Mouse (Mus musculus) olfactory bulb, adult 2 months (tissue): ENCODE data around the gene 4930523C07Rik. TPM values are rescaled to one million over a fixed set of nuclear protein-coding genes. Genes with fewer than 3 reads are reported as not detected.

ENCODE experiments used
- H3K27ac ChIP-seq: fragments of 200-500 bp; 2 replicates; pipeline ENCODE4 v1.5.1; 2012; ENCODE audit warnings: low read depth, low read length; ENCODE audit not compliant: insufficient read depth
- H3K4me1 ChIP-seq: fragments of 200-500 bp; 2 replicates; pipeline ENCODE4 v1.6.1; 2012; ENCODE audit warnings: low read length; ENCODE audit not compliant: control insufficient read depth, insufficient read depth
- H3K4me3 ChIP-seq: fragments of 200-500 bp; 2 replicates; pipeline ENCODE4 v1.5.1; 2012; ENCODE audit warnings: mild to moderate bottlenecking, low read depth, low read length, moderate library complexity; ENCODE audit not compliant: insufficient read depth
- CTCF ChIP-seq: fragments of 200-500 bp; IDR thresholded peaks from 2 replicates; pipeline ENCODE4 v1.5.1; 2012; ENCODE audit warnings: low read depth, mild to moderate bottlenecking, low read length, moderate library complexity; ENCODE audit not compliant: insufficient read depth
- POLR2A ChIP-seq: fragments of 200-500 bp; IDR thresholded peaks from 2 replicates; pipeline ENCODE4 v1.6.1; 2012; ENCODE audit warnings: mild to moderate bottlenecking, low read depth, low read length, moderate library complexity; ENCODE audit not compliant: insufficient read depth
- WGBS: fragments of 180-500 bp; shearing (Covaris S2); methylation state at CpG from one replicate; pipeline ENCODE4 v1.1.7; 2018; 5-methylcytosine and 5-hydroxymethylcytosine counted together
- polyA plus RNA-seq: library from polyadenylated mRNA; stranded (reverse); fragments of >200 nt; gene quantifications from 2 replicates; pipeline ENCODE4 v1.2.4, GENCODE M21; 2012; ENCODE audit warnings: low replicate concordance; ENCODE audit not compliant: missing spikeins, insufficient read depth, insufficient read length

4930523C07Rik gene
- polyA plus RNA-seq, 1 experiment: not detected

GRCm38 (mm10) chr1:160078882-160079661, 34.9 kb downstream of the 4930523C07Rik start:
- H3K27ac ChIP-seq: no peak overlapping the region
- no peak for TF ChIP-seq POLR2A
- no peak for TF ChIP-seq CTCF
- H3K4me3 ChIP-seq: no peak overlapping the region
- no peaks in the 10 kb centered on the region for H3K4me1 ChIP-seq
- 66% methylated on average over 14 of the region's 14 CpGs for WGBS

GRCm38 (mm10) chr1:160080800-160081436, 36.7 kb downstream of the 4930523C07Rik start:
- WGBS: 25% methylated on average over 2 of the region's 2 CpGs
- TF ChIP-seq CTCF (0 out of 2 replicates have a peak, but pooled peaks have one; percentile 35), POLR2A (no peak)
- H3K4me3 ChIP-seq: no peak overlapping the region
- H3K27ac ChIP-seq: no peak overlapping the region
- H3K4me1 ChIP-seq: no peaks in the 10 kb centered on the region

- 90% methylated on average over 1 of the region's 1 CpGs for WGBS
- Histone ChIP-seq H3K4me3 (no peak overlapping the region), H3K4me1 (no peaks in the 10 kb centered on the region), H3K27ac (no peak overlapping the region)
- TF ChIP-seq POLR2A: no peak
- TF ChIP-seq CTCF: no peak
Measured at GRCm38 (mm10) chr1:160082647-160083046, 38.5 kb downstream of the 4930523C07Rik start.

GRCm38 (mm10) chr1:160084239-160084638, 40.1 kb downstream of the 4930523C07Rik start:
- no peak overlapping the region for H3K4me3 ChIP-seq
- WGBS: 88% methylated on average over 1 of the region's 1 CpGs
- no peak overlapping the region for H3K27ac ChIP-seq
- no peaks in the 10 kb centered on the region for H3K4me1 ChIP-seq
- TF ChIP-seq CTCF (no peak), POLR2A (no peak)

- Histone ChIP-seq H3K27ac (no peak overlapping the region), H3K4me1 (no peaks in the 10 kb centered on the region), H3K4me3 (no peak overlapping the region)
- WGBS: 90% methylated on average over 2 of the region's 2 CpGs
- TF ChIP-seq CTCF (no peak), POLR2A (no peak)
Measured at GRCm38 (mm10) chr1:160086651-160087050, 42.5 kb downstream of the 4930523C07Rik start.

- Histone ChIP-seq H3K4me1 (no peaks in the 10 kb centered on the region), H3K27ac (no peak overlapping the region), H3K4me3 (no peak overlapping the region)
- WGBS: 87% methylated on average over 5 of the region's 5 CpGs
- no peak for TF ChIP-seq POLR2A
- no peak for TF ChIP-seq CTCF
Measured at GRCm38 (mm10) chr1:160099659-160100302, 55.6 kb downstream of the 4930523C07Rik start.

- WGBS: 75% methylated on average over 5 of the region's 5 CpGs
- Histone ChIP-seq H3K4me3 (no peak overlapping the region), H3K27ac (no peak overlapping the region), H3K4me1 (no peaks in the 10 kb centered on the region)
- no peak for TF ChIP-seq POLR2A
- no peak for TF ChIP-seq CTCF
Measured at GRCm38 (mm10) chr1:160100996-160101395, 56.8 kb downstream of the 4930523C07Rik start.

- no peak overlapping the region for H3K4me3 ChIP-seq
- no peak overlapping the region for H3K27ac ChIP-seq
- WGBS: 94% methylated on average over 5 of the region's 5 CpGs
- TF ChIP-seq CTCF: no peak
- no peak for TF ChIP-seq POLR2A
- H3K4me1 ChIP-seq: no peaks in the 10 kb centered on the region
Measured at GRCm38 (mm10) chr1:160105426-160105825, 61.2 kb downstream of the 4930523C07Rik start.

- TF ChIP-seq CTCF (no peak), POLR2A (no peak)
- H3K4me1 ChIP-seq: no peaks in the 10 kb centered on the region
- no peak overlapping the region for H3K4me3 ChIP-seq
- 72% methylated on average over 2 of the region's 2 CpGs for WGBS
- no peak overlapping the region for H3K27ac ChIP-seq
Measured at GRCm38 (mm10) chr1:160108604-160109003, 64.4 kb downstream of the 4930523C07Rik start.
